Mouse (Mus musculus) adrenal gland, adult 10 weeks (tissue): ENCODE measurements around the gene Erbb2. TPM values are rescaled to one million over a fixed set of nuclear protein-coding genes. Genes with fewer than 3 reads are reported as not detected.

ENCODE experiments used
- polyA plus RNA-seq: library from polyadenylated mRNA; stranded (reverse); fragments of 350-450 nt; fragmentation: Illumina TruSeq; extraction: RNeasy Lipid Tissue Mini Kit (QIAGEN cat#74804); gene quantifications from one replicate; pipeline ENCODE4 v1.2.3, GENCODE M21; 2014; ENCODE audit warnings: low read depth, low replicate concordance

Gene Erbb2
- 0.23 TPM for polyA plus RNA-seq

GRCm38 (mm10) chr11:98412273-98412796, at the start of gene Erbb2:
TSS of gene Erbb2 (plus strand) at chr11:98412470.

GRCm38 (mm10) chr11:98383261-98384030, 28.8 kb upstream of the Erbb2 start, which contains the start of gene Tcap:
TSS of gene Tcap (plus strand) at chr11:98383811.

GRCm38 (mm10) chr11:98385638-98386585, 26.4 kb upstream of the Erbb2 start, which contains the start of gene Pnmt:
TSS of gene Pnmt (plus strand) at chr11:98386450.

GRCm38 (mm10) chr11:98400161-98400726, 12.0 kb upstream of the Erbb2 start, which contains the start of gene Pgap3:
TSS of gene Pgap3 (minus strand) at chr11:98400490.

GRCm38 (mm10) chr11:98438331-98439158, 26.3 kb downstream of the Erbb2 start, which contains the start of gene Mien1:
TSS of gene Mien1 (minus strand) at chr11:98438991.

GRCm38 (mm10) chr11:98446213-98446561, 33.9 kb downstream of the Erbb2 start, which contains the start of gene Grb7:
TSS of gene Grb7 (plus strand) at chr11:98446394.

Other genes with a start within 250 kb of the Erbb2 start
- gene Med1, start 219.2 kb upstream of the Erbb2 start, polyA plus RNA-seq, result 59.5 TPM
- 40.4 TPM for gene Cdk12, start 209.4 kb upstream of the Erbb2 start, polyA plus RNA-seq
- gene Neurod2, start 82.8 kb upstream of the Erbb2 start, polyA plus RNA-seq, result not detected
- gene Ppp1r1b, start 64.1 kb upstream of the Erbb2 start, polyA plus RNA-seq, result not detected
- 1.4 TPM for gene Stard3, start 54.1 kb upstream of the Erbb2 start, polyA plus RNA-seq
- not detected for gene Tcap, start 28.7 kb upstream of the Erbb2 start, polyA plus RNA-seq
- gene Pnmt, start 26.0 kb upstream of the Erbb2 start, polyA plus RNA-seq, result not detected
- 0.35 TPM for gene Pgap3, start 12.0 kb upstream of the Erbb2 start, polyA plus RNA-seq
- 46.0 TPM for gene Mien1, start 26.5 kb downstream of the Erbb2 start, polyA plus RNA-seq
- not detected for gene Grb7, start 33.9 kb downstream of the Erbb2 start, polyA plus RNA-seq
- 0.52 TPM for gene Ikzf3, start 133.6 kb downstream of the Erbb2 start, polyA plus RNA-seq
- gene Zpbp2, start 138.6 kb downstream of the Erbb2 start, polyA plus RNA-seq, result not detected
- 19.8 TPM for gene Ormdl3, start 174.9 kb downstream of the Erbb2 start, polyA plus RNA-seq
- not detected for gene Lrrc3c, start 185.8 kb downstream of the Erbb2 start, polyA plus RNA-seq
- 0.64 TPM for gene Gm12355, start 213.2 kb downstream of the Erbb2 start, polyA plus RNA-seq
- not detected for gene Gsdma3, start 213.9 kb downstream of the Erbb2 start, polyA plus RNA-seq
- not detected for gene Gsdma2, start 234.3 kb downstream of the Erbb2 start, polyA plus RNA-seq